Mouse (Mus musculus) embryonic stem cell, embryonic (primary cell): ENCODE measurements at regions not wholly inside any gene's neighbourhood (a gene's known extent, or its start where the extent isn't known, plus 50 kb on each side); places are given as distances from the start of the nearest gene placed in this dataset.

ENCODE experiments used
- CTCF ChIA-PET, 4 experiments: fragments of 300-600 bp in 2 of 4; fragments of 350-600 bp in 2 of 4; sonication (Branson Sonifier 250); formaldehyde crosslinking; loops; one replicate each; lab custom pipeline; 2022; ENCODE audit warnings: inconsistent platforms in 2 of 4; lab: Charles Lee
- POLR2A ChIA-PET, 4 experiments: fragments of 300-600 bp in 2 of 4; fragments of 350-600 bp in 2 of 4; sonication (Branson Sonifier 250); formaldehyde crosslinking; loops; one replicate each; lab custom pipeline; 2022; ENCODE audit warnings: antibody characterized with exemption in 4 of 4, inconsistent platforms in 1 of 4; lab: Charles Lee

- POLR2A ChIA-PET = interaction anchor here in 2 of 4 experiments (0.6 to 1.5 kb wide), 2 partner anchors 12 to 136 kb away, joined by 3 to 4 read pairs; no protein-coding TSS in a partner anchor
- CTCF ChIA-PET = no interaction called here
Measured at GRCm38 (mm10) chr1:191486766-191487165, 83.7 kb upstream of the Ppp2r5a start.

DNA sequence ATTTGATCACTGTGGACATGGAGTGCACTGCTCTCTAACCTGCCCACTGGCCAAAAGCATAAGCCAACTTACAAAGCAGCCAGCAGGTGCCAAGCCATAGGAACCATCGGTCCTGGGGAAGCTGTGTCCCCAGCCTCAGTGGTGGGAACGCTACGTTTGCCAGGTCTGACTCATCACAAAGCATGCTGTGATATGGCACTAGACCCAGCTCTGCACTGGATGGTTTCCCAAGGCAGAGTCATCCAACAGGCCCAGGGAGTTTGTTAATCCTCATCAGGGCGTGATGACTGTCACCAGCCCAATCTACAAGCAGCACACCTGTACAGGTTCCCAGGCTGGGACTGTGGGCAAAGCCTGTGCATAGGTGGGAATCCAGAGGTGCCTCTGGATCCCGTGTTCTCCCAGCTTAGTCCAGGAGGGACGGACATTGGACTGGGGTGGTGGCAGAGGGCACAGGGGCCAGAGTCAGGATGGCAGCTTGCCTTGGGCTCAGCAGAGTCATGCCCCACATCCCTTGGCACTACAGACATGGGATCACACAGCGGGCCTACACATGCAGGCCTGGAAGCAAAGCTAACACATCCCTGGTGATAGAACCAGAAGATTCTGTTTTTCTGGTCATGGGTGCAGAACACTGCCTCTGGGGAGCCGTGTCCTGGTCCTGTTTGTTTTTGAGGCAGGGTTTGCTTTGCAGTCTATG, 81.8 kb upstream of the Ppp2r5a start:
- CTCF ChIA-PET = interaction anchor here in 1 of 4 experiments (0.5 kb wide), 1 partner anchor 13 kb away, joined by 4 read pairs; no protein-coding TSS in a partner anchor
- POLR2A ChIA-PET = interaction anchor here in 2 of 4 experiments (1.1 to 1.7 kb wide), 2 partner anchors 88 kb away, joined by 5 to 6 read pairs; no protein-coding TSS in a partner anchor

- ChIA-PET POLR2A (interaction anchor here in 1 of 4 experiments (1.2 to 1.5 kb wide), 2 partner anchors 83 to 96 kb away, joined by 3 to 4 read pairs; partner anchors contain the start of genes Dtl and Ints7), CTCF (no interaction called here)
Measured at GRCm38 (mm10) chr1:191479906-191480379, 76.9 kb upstream of the Ppp2r5a start.

DNA sequence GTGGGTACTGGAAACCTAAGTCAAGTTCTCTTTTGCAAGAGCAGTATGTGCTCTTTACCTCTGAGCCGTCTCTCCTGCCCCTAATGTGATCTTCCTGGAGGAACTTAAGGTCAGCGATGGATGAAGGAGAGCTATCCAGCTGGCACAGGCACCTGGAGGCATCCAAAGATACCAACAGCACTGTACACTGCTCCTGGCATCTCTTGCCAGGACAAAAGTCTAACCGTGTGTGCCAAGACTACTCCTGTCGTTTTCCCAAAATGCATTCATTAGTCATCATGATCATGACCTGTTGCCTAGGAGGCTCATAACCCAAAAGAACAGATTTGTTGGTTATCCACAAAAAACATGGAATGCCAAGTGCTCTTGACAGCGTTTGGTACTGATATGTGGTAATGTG, 69.5 kb upstream of the Ppp2r5a start:
- CTCF ChIA-PET = no interaction called here

GRCm38 (mm10) chr1:191471489-191471888, 68.4 kb upstream of the Ppp2r5a start:
- ChIA-PET CTCF (no interaction called here), POLR2A (interaction anchor here in 1 of 4 experiments (0.8 kb wide), 1 partner anchor 74 kb away, joined by 3 read pairs; no protein-coding TSS in a partner anchor)

More for the DNA sequence above, 69.5 kb upstream of the Ppp2r5a start:
- POLR2A ChIA-PET = no interaction called here

- CTCF ChIA-PET = interaction anchor here in 3 of 4 experiments (0.7 to 1.0 kb wide), 4 partner anchors 44 to 436 kb away, joined by 3 to 4 read pairs (median 4); partner anchors contain the start of gene Slc30a1 (in 1 of the 3)
- POLR2A ChIA-PET = interaction anchor here in 3 of 4 experiments (0.8 to 3.0 kb wide), 4 partner anchors 73 kb away, joined by 3 to 17 read pairs (median 6); no protein-coding TSS in a partner anchor
Measured at GRCm38 (mm10) chr1:191470190-191470985, 67.3 kb upstream of the Ppp2r5a start.

GRCm38 (mm10) chr1:191468837-191469529, 65.9 kb upstream of the Ppp2r5a start:
- ChIA-PET CTCF (interaction anchor here in 2 of 4 experiments (0.5 to 1.2 kb wide), 6 partner anchors 14 to 156 kb away, joined by 3 to 5 read pairs (median 4); no protein-coding TSS in a partner anchor), POLR2A (interaction anchor here in 2 of 4 experiments (0.6 to 3.0 kb wide), 3 partner anchors 71 to 207 kb away, joined by 6 to 17 read pairs (median 9); no protein-coding TSS in a partner anchor)

DNA sequence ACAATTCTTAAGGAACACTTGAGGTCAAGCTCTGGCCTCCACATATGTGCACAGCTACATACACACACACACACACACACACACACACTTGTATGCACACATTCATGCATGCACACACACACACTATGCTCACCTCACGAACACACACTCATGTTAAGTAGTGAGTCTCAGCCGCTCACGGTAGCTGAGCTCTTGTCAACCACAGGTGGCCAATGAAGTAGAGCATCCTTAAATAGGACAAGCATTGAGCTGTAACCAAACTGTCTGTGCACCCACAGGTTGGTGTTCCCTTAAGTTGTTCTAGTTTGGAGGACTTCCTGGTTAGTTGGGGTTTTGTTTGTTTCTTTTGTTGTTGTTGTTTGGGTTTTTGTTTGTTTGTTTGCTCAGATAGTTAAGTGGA, 63.2 kb upstream of the Ppp2r5a start:
- CTCF ChIA-PET = no interaction called here

GRCm38 (mm10) chr1:191465723-191466122, 62.7 kb upstream of the Ppp2r5a start:
- POLR2A ChIA-PET = interaction anchor here in 2 of 4 experiments (2.2 to 3.0 kb wide), 2 partner anchors 68 kb away, joined by 4 to 12 read pairs; no protein-coding TSS in a partner anchor
- CTCF ChIA-PET = interaction anchor here in 1 of 4 experiments (0.6 kb wide), 1 partner anchor 181 kb away, joined by 5 read pairs; no protein-coding TSS in a partner anchor

More for the DNA sequence above, 63.2 kb upstream of the Ppp2r5a start:
- POLR2A ChIA-PET = interaction anchor here in 2 of 4 experiments (0.7 to 3.0 kb wide), 2 partner anchors 69 kb away, joined by 5 to 12 read pairs; no protein-coding TSS in a partner anchor

DNA sequence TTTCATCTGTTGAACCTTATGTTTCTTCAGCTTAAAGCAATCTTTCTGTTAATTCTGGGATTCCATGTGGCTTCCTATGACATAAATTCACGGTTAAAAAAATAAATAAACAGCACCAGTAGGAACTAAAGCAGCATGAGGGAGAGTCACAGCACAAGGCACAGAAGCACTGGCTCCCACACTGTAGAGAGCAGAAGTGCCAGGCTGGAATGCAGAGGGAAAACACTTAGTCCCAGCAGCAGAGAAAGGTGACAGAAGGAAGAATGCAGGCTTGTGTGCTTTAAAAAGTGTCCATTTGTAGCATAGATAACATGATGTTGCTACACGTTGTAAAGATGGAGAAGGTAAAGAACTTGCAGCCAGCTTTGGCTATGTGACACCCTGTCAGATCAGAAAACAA, 62.1 kb upstream of the Ppp2r5a start:
- POLR2A ChIA-PET = interaction anchor here in 3 of 4 experiments (1.1 to 3.0 kb wide), 3 partner anchors 23 to 68 kb away, joined by 3 to 12 read pairs (median 4); no protein-coding TSS in a partner anchor
- CTCF ChIA-PET = no interaction called here

DNA sequence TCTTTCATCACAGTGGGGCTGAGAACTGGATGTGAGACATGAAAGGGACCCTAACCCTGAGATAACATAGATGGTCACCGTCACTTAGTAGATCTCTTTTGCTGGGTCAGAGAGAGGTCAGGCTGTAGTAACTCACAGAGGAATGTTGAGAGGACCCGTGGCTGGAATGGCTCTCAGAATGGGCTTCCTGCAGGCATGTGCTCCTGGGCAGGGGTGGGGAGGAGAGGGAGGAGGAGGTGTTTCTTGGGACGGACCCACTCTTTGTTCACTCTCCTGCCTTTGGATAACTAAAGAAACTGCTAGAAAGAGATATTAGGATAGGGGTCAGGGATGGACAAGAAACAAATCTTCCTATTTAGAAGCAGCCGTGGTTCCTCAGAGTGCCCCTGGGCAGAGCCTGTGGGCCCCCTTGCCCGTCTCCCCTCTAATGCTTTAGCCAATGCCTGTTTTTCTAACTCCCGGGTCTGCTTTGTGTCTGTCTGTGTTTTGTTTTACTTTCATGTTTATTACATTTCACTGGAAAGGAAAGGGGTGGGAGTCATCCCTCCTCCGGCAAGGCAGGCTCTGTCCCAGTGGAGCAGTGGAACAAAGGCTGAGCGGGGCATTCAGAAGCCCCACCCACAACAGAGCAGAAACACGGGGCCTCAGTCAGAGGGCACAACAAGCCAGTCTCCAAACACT, 58.9 kb upstream of the Ppp2r5a start:
- CTCF ChIA-PET = interaction anchor here in 1 of 4 experiments (0.5 kb wide), 1 partner anchor 162 kb away, joined by 3 read pairs; no protein-coding TSS in a partner anchor

DNA sequence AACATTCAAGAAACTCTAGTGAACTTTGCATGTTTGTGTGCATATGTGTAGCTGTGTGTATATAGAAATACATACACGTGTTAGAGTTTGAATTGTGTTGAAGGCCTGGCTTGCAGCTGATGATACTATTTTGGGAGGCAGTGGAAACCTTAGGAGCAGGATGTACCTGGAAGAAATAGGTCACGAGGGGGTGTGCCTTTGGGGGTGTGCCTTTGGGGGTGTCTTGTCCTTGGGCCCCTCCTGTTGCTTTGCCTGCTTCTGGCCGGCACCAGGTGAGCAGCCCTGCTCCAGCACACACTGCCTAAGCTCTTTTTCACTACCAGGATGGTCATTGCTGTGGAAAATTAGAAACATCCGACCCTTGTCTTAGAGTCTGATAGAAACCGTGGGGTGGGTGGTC, 56.0 kb upstream of the Ppp2r5a start:
- POLR2A ChIA-PET = interaction anchor here in 1 of 4 experiments (1.0 kb wide), 1 partner anchor 24 kb away, joined by 3 read pairs; no protein-coding TSS in a partner anchor
- CTCF ChIA-PET = interaction anchor here in 1 of 4 experiments (0.5 kb wide), 1 partner anchor 147 kb away, joined by 5 read pairs; no protein-coding TSS in a partner anchor

More for the DNA sequence above, 58.9 kb upstream of the Ppp2r5a start:
- POLR2A ChIA-PET = no interaction called here

DNA sequence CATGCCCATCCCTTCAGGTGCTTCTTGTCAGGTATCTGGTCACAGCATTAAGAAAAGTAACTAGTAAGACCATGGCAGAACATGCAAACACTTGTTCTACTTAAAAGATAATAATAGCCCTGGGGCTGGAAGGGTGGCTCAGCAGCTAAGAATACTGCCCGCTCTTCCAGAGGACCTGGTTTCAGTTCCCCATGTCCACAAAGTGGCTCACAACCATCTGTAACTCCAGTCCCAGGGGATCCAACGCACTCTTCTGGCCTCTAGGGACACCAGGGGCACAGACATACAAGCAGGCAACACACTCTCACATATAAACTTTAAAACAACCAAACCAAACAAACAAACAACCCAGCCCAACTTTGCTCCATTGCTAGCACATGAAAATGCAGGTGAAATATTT, 55.2 kb upstream of the Ppp2r5a start:
- ChIA-PET CTCF (no interaction called here), POLR2A (no interaction called here)

DNA sequence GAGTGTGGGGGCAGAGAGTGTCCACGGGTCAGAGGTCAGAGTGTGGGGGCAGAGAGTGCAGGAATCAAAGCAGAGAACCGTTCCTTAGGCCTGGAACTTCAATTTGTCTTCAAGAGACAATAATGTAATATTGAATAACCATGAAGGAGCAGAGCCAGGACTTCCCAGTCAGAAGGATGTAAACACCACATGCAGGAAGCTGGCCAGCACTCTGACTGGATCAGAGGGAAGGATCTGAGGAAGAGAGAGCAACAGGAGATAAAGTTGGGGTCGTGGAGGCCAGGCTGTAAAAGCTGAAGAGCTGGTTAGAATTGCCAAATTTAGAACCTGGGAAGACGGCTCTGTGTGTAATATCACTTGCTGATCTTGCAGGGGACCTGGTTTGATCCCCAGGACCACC, 54.0 kb upstream of the Ppp2r5a start:
- ChIA-PET CTCF (interaction anchor here in 1 of 4 experiments (0.8 kb wide), 2 partner anchors 46 to 61 kb away, joined by 3 to 4 read pairs; no protein-coding TSS in a partner anchor), POLR2A (no interaction called here)

DNA sequence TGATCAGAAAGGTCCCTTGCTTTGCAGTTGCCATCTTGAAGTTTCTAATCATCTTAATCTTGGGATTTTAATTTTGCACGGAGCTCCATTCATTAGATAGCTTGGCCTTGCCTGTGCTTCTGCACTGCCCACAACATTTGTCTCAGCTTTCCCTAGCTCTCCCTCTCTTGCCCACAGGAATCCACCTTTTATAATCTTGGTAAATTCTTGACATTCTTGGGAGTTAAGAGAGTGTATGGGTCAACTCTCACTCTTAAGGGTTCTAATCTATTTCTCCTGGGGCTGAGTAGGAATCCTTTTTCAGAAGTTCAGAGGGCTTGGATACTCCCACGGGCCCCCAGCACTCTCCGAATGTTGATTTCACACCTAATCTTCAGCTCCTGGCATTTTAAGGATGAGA, 51.5 kb upstream of the Ppp2r5a start:
- ChIA-PET CTCF (interaction anchor here in 2 of 4 experiments (0.6 to 0.7 kb wide), 2 partner anchors 14 to 328 kb away, joined by 3 to 5 read pairs; no protein-coding TSS in a partner anchor), POLR2A (interaction anchor here in 3 of 4 experiments (0.6 to 3.7 kb wide), 5 partner anchors 17 to 67 kb away, joined by 3 to 21 read pairs (median 4); no protein-coding TSS in a partner anchor)

GRCm38 (mm10) chr1:191453589-191453988, 50.5 kb upstream of the Ppp2r5a start:
- CTCF ChIA-PET = no interaction called here
- POLR2A ChIA-PET = interaction anchor here in 2 of 4 experiments (2.6 to 3.7 kb wide), 2 partner anchors 56 kb away, joined by 14 to 21 read pairs; no protein-coding TSS in a partner anchor
